In the genomic region with DNA sequence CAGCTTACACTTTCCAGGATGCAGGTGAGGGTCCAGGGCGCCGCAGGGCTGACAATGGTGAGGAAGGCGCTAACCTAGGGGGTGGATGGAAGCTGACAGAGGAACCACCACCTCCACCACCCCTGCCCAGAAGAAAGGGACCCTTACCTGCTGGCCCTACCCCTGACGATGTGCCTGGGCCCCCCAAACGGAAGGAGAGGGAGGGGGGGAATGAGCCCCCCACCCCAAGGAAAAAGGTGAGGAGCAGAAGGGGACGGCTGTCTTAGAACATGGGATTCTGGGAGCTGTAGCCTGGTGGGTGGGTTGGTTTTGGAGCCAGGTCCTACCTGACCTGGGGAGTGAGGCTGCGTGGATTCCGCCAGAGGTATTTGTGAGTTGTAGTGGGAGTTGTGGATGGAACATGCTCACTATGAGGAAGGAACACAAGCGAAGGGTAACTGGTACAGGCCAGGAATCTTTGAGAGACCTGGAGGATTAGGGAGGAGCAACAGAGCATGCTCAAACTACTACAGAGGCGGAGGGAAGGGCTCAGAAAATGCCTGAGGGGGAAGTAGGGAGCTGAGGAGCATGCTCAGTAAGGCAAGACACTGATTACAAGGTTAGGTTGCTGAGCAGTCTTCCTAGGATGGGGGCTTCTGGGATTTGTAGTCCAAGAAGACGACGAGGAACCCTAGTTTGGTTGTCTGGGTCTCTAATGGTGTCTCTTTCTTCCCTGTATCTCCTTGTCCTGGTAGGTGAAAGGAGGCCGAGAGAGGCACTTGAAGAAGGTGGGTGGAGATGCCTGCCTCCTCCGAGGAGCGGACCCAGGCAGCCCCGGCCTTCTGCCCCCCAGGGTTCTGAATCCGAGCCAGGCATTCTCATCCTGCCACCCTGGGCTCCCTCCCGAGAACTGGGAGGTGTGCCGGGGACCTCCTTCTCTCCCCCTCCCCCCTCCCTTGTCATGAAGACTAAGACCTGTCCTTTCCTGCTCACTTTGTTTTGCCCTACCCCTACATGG, we compare ENCODE assay signal across 8 mouse cellular contexts. TPM values are rescaled to one million over a fixed set of nuclear protein-coding genes. Genes with fewer than 3 reads are reported as not detected.
DNase-seq lines count a peak whose midpoint lies in the region; ATAC-seq and TF ChIP-seq lines count a peak whose summit lies in the region.
"Had no signal": no experiment of that assay in that cellular context is flagged by ENCODE, and none has a peak within 500 bp of the region (broad histone marks: within the 10 kb centered on the region; RNA-seq: fewer than 3 reads in every experiment).

No protein-coding gene starts in this region.

- no peak overlapping the region for H3K9ac ChIP-seq in kidney, postnatal 0 days (ENCODE audit: low read depth, low read length)
- no peak overlapping the region for H3K9ac ChIP-seq in kidney, embryonic 14.5 days (ENCODE audit: low read depth, low read length)
- H3K9ac ChIP-seq in ES-Bruce4 (ENCODE audit: low read depth, poor library complexity, severe bottlenecking), result no peak overlapping the region
- no peak overlapping the region for H3K9ac ChIP-seq in intestine, embryonic 16.5 days (ENCODE audit: low read depth, low read length)
- H3K9ac ChIP-seq: limb, embryonic 12.5 days had no signal

- TF ChIP-seq CTCF in kidney, postnatal 0 days (IDR thresholded peaks at IDR 0.05; ENCODE audit: low read depth), result no peak
- TF ChIP-seq CTCF in ES-Bruce4 (IDR thresholded peaks at IDR 0.05; ENCODE audit: low read depth, low read length), result no peak

- H3K27ac ChIP-seq in kidney, postnatal 0 days, result no peak overlapping the region; the same call in 1 of the 2 replicates
- no peak overlapping the region for H3K27ac ChIP-seq in kidney, embryonic 14.5 days (ENCODE audit: low read depth, low read length)
- H3K27ac ChIP-seq in ES-Bruce4 (ENCODE audit: insufficient read depth, low read length), result 0 out of 2 replicates have a peak overlapping the region, but pooled peaks have one; percentile 13
- H3K27ac ChIP-seq in intestine, embryonic 16.5 days (ENCODE audit: low read length), result no peak overlapping the region
- H3K27ac ChIP-seq: limb, embryonic 12.5 days had no signal

- no peak for TF ChIP-seq EP300 in ES-Bruce4 (IDR thresholded peaks at IDR 0.05; ENCODE audit: insufficient read depth, low read depth, low read length)

- H3K4me2 ChIP-seq in kidney, postnatal 0 days (ENCODE audit: low read length), result no peak overlapping the region
- no peak overlapping the region for H3K4me2 ChIP-seq in kidney, embryonic 14.5 days (replicated peaks; ENCODE audit: low read depth, low read length)
- no peak overlapping the region for H3K4me2 ChIP-seq in intestine, embryonic 16.5 days (ENCODE audit: low read depth, low read length)
- H3K4me2 ChIP-seq: limb, embryonic 12.5 days had no signal

- no peak overlapping the region for H3K4me3 ChIP-seq in kidney, postnatal 0 days (replicated peaks; ENCODE audit: low read depth, low read length)
- H3K4me3 ChIP-seq in kidney, embryonic 14.5 days (ENCODE audit: low read length), result no peak overlapping the region
- peak overlapping the region; percentile 27 for H3K4me3 ChIP-seq in ES-Bruce4 (ENCODE audit: low read depth, low read length)
- no peak overlapping the region for H3K4me3 ChIP-seq in intestine, embryonic 16.5 days (ENCODE audit: low read length)
- H3K4me3 ChIP-seq: limb, embryonic 12.5 days had no signal

- no peak for ATAC-seq in kidney, postnatal 0 days (replicated peaks; ENCODE audit: low FRiP score, low read depth)
- no peak for ATAC-seq in kidney, embryonic 14.5 days (ENCODE audit: low FRiP score, low TSS enrichment)
- ATAC-seq in intestine, embryonic 16.5 days, result no peak

- no peak for TF ChIP-seq POLR2A in ES-Bruce4 (IDR thresholded peaks at IDR 0.05; ENCODE audit: insufficient read depth, low read length)

- H3K9me3 ChIP-seq in kidney, postnatal 0 days (replicated peaks; ENCODE audit: low read length), result no peaks in the 10 kb centered on the region
- H3K9me3 ChIP-seq in kidney, embryonic 14.5 days (ENCODE audit: control insufficient read depth, low read length), result no peaks in the 10 kb centered on the region
- H3K9me3 ChIP-seq in ES-Bruce4 (replicated peaks; ENCODE audit: control insufficient read depth, insufficient read depth, low read length, poor library complexity, severe bottlenecking), result no peaks in the 10 kb centered on the region
- H3K9me3 ChIP-seq in intestine, embryonic 16.5 days (ENCODE audit: control insufficient read depth, low read length), result no peaks in the 10 kb centered on the region
- H3K9me3 ChIP-seq: limb, embryonic 12.5 days had no signal

- peaks cover 53% of the 10 kb centered on the region for H3K36me3 ChIP-seq in kidney, postnatal 0 days (ENCODE audit: insufficient read depth, low read length)
- H3K36me3 ChIP-seq in kidney, embryonic 14.5 days (ENCODE audit: control insufficient read depth, insufficient read depth, low read length), result peaks cover 75% of the 10 kb centered on the region
- peaks cover 29% of the 10 kb centered on the region for H3K36me3 ChIP-seq in ES-Bruce4 (ENCODE audit: control insufficient read depth, insufficient read depth, low read length, poor library complexity, severe bottlenecking)
- H3K36me3 ChIP-seq in intestine, embryonic 16.5 days (ENCODE audit: control insufficient read depth, insufficient read depth, low read length), result peaks cover 29% of the 10 kb centered on the region

- peak; percentile 55 for DNase-seq in kidney, postnatal 0 days (ENCODE audit: low spot score)
- peak; percentile 96 for DNase-seq in brain, adult 2 months (ENCODE audit: low read depth, low spot score)
- DNase-seq in kidney, postnatal 10 days, result peak; percentile 39
- DNase-seq in thymus, postnatal 14 days, result no peak

- H3K4me1 ChIP-seq in kidney, postnatal 0 days (replicated peaks; ENCODE audit: insufficient read depth, low read length), result peaks cover 5% of the 10 kb centered on the region; the same call in 1 of the 2 replicates
- H3K4me1 ChIP-seq in kidney, embryonic 14.5 days (ENCODE audit: control insufficient read depth, insufficient read depth, low read length), result peaks cover 16% of the 10 kb centered on the region
- peaks cover 5% of the 10 kb centered on the region for H3K4me1 ChIP-seq in ES-Bruce4 (ENCODE audit: control insufficient read depth, insufficient read depth, low read length)
- H3K4me1 ChIP-seq in intestine, embryonic 16.5 days (ENCODE audit: control insufficient read depth, insufficient read depth, low read length), result peaks cover 19% of the 10 kb centered on the region

- 87% methylated on average over 19 of the region's 19 CpGs for WGBS in kidney, postnatal 0 days
- WGBS in kidney, embryonic 14.5 days, result 89% methylated on average over 19 of the region's 19 CpGs
- 85% methylated on average over 19 of the region's 19 CpGs for WGBS in intestine, embryonic 16.5 days

- no peaks in the 10 kb centered on the region for H3K27me3 ChIP-seq in kidney, postnatal 0 days (ENCODE audit: insufficient read depth, low read length)
- no peaks in the 10 kb centered on the region for H3K27me3 ChIP-seq in kidney, embryonic 14.5 days (ENCODE audit: control insufficient read depth, insufficient read depth, low read length)
- no peaks in the 10 kb centered on the region for H3K27me3 ChIP-seq in ES-Bruce4 (ENCODE audit: control insufficient read depth, insufficient read depth, low read length, poor library complexity, severe bottlenecking)
- no peaks in the 10 kb centered on the region for H3K27me3 ChIP-seq in intestine, embryonic 16.5 days (replicated peaks; ENCODE audit: control insufficient read depth, insufficient read depth, low read length)
- H3K27me3 ChIP-seq: limb, embryonic 12.5 days had no signal

RNA-seq across cellular contexts. Expression of a gene that starts 6.1 kb away (rescaled TPM):
- polyA plus RNA-seq in kidney, postnatal 0 days (2015; fragmentation: Nextera tagmentation; extraction: Ambion mirVana), result 2.8 and 3.5 TPM in 2 replicates
- polyA plus RNA-seq in kidney, embryonic 14.5 days (2014; fragmentation: Nextera tagmentation; extraction: Ambion mirVana), result 6.2 and 10.0 TPM in 2 replicates
- 55.1 and 58.3 TPM in 2 replicates for polyA plus RNA-seq in ES-Bruce4 (2011; ENCODE audit: insufficient read depth, insufficient read length, low read depth, missing spikeins)
- 1.9 and 2.4 TPM in 2 replicates for polyA plus RNA-seq in intestine, embryonic 16.5 days (2015; fragmentation: Nextera tagmentation; extraction: Ambion mirVana)

RNA-seq across cellular contexts. Expression of a gene that starts 18.5 kb away (rescaled TPM):
- polyA plus RNA-seq in kidney, postnatal 0 days (2015; fragmentation: Nextera tagmentation; extraction: Ambion mirVana), result 0.08 TPM in 1 of 2 replicates, not detected in the other
- 0.43 and 0.55 TPM in 2 replicates for polyA plus RNA-seq in kidney, embryonic 14.5 days (2014; fragmentation: Nextera tagmentation; extraction: Ambion mirVana)
- not detected in 2 replicates for polyA plus RNA-seq in ES-Bruce4 (2011; ENCODE audit: insufficient read depth, insufficient read length, low read depth, missing spikeins)
- polyA plus RNA-seq in intestine, embryonic 16.5 days (2015; fragmentation: Nextera tagmentation; extraction: Ambion mirVana), result 0.07 and 0.12 TPM in 2 replicates

RNA-seq across cellular contexts. Expression of a gene that starts 19.2 kb away (rescaled TPM):
- polyA plus RNA-seq in kidney, postnatal 0 days (2015; fragmentation: Nextera tagmentation; extraction: Ambion mirVana), result 27.2 and 30.1 TPM in 2 replicates
- polyA plus RNA-seq in kidney, embryonic 14.5 days (2014; fragmentation: Nextera tagmentation; extraction: Ambion mirVana), result 12.9 and 19.7 TPM in 2 replicates
- 20.2 and 23.2 TPM in 2 replicates for polyA plus RNA-seq in ES-Bruce4 (2011; ENCODE audit: insufficient read depth, insufficient read length, low read depth, missing spikeins)
- polyA plus RNA-seq in intestine, embryonic 16.5 days (2015; fragmentation: Nextera tagmentation; extraction: Ambion mirVana), result 24.6 and 24.9 TPM in 2 replicates

RNA-seq across cellular contexts. Expression of a gene that starts 26.0 kb away (rescaled TPM):
- 15.6 and 17.9 TPM in 2 replicates for polyA plus RNA-seq in kidney, postnatal 0 days (2015; fragmentation: Nextera tagmentation; extraction: Ambion mirVana)
- 32.6 and 34.7 TPM in 2 replicates for polyA plus RNA-seq in kidney, embryonic 14.5 days (2014; fragmentation: Nextera tagmentation; extraction: Ambion mirVana)
- polyA plus RNA-seq in ES-Bruce4 (2011; ENCODE audit: insufficient read depth, insufficient read length, low read depth, missing spikeins), result 49.1 and 51.7 TPM in 2 replicates
- 6.2 and 11.4 TPM in 2 replicates for polyA plus RNA-seq in intestine, embryonic 16.5 days (2015; fragmentation: Nextera tagmentation; extraction: Ambion mirVana)

RNA-seq across cellular contexts. Expression of a gene that starts 35.0 kb away (rescaled TPM):
- not detected in 2 replicates for polyA plus RNA-seq in kidney, postnatal 0 days (2015; fragmentation: Nextera tagmentation; extraction: Ambion mirVana)
- not detected in 2 replicates for polyA plus RNA-seq in kidney, embryonic 14.5 days (2014; fragmentation: Nextera tagmentation; extraction: Ambion mirVana)
- not detected in 2 replicates for polyA plus RNA-seq in ES-Bruce4 (2011; ENCODE audit: insufficient read depth, insufficient read length, low read depth, missing spikeins)
- polyA plus RNA-seq in intestine, embryonic 16.5 days (2015; fragmentation: Nextera tagmentation; extraction: Ambion mirVana), result not detected in 2 replicates
- polyA plus RNA-seq: limb, embryonic 12.5 days had no signal
